Comparison of ENCODE assay signal across 20 mouse cellular contexts in genomic region chr11:95555279-95555678, GRCm38 (mm10). TPM values are rescaled to one million over a fixed set of nuclear protein-coding genes. Genes with fewer than 3 reads are reported as not detected.
A peak's percentile ranks its signal among the peaks of the same experiment; 100 is the strongest.
DNase-seq lines count a peak whose midpoint lies in the region; ATAC-seq and TF ChIP-seq lines count a peak whose summit lies in the region.
"Had no signal": no experiment of that assay in that cellular context is flagged by ENCODE, and none has a peak within 500 bp of the region (broad histone marks: within the 10 kb centered on the region; RNA-seq: fewer than 3 reads in every experiment).

No protein-coding gene starts in this region.

- WGBS in hindbrain, embryonic 10.5 days = 54% methylated on average over 8 of the region's 8 CpGs
- WGBS in hindbrain, embryonic 16.5 days = 60% methylated on average over 8 of the region's 8 CpGs
- WGBS in embryonic facial prominence, embryonic 14.5 days = 23% methylated on average over 8 of the region's 8 CpGs
- 8% methylated on average over 8 of the region's 8 CpGs for WGBS in limb, embryonic 13.5 days
- WGBS in heart, embryonic 10.5 days = 50% methylated on average over 8 of the region's 8 CpGs

- no peak overlapping the region for H3K4me3 ChIP-seq in hindbrain, embryonic 10.5 days
- H3K4me3 ChIP-seq in hindbrain, embryonic 16.5 days (ENCODE audit: low read length) = no peak overlapping the region
- H3K4me3 ChIP-seq in ES-E14 (ENCODE audit: insufficient read depth in 1 of 2, low read depth in 1 of 2, low read length in 2 of 2, poor library complexity in 1 of 2, severe bottlenecking in 1 of 2) = no peak overlapping the region
- no peak overlapping the region for H3K4me3 ChIP-seq in embryonic facial prominence, embryonic 14.5 days (ENCODE audit: low read depth, low read length)
- H3K4me3 ChIP-seq in limb, embryonic 13.5 days = no peak overlapping the region
- H3K4me3 ChIP-seq in heart, embryonic 10.5 days = no peak overlapping the region
- H3K4me3 ChIP-seq in left cerebral cortex, adult 2 months = no peak overlapping the region
- H3K4me3 ChIP-seq: gastrocnemius, adult 2 months; heart, embryonic 13.5 days; hindbrain, embryonic 12.5 days had no signal

- no peak overlapping the region for H3K4me2 ChIP-seq in hindbrain, embryonic 16.5 days (ENCODE audit: low read length)
- no peak overlapping the region for H3K4me2 ChIP-seq in embryonic facial prominence, embryonic 14.5 days (ENCODE audit: low read depth, low read length)
- H3K4me2 ChIP-seq in limb, embryonic 13.5 days (replicated peaks) = peak overlapping the region; percentile 30
- H3K4me2 ChIP-seq: heart, embryonic 13.5 days; hindbrain, embryonic 12.5 days had no signal

- no peaks in the 10 kb centered on the region for H3K36me3 ChIP-seq in hindbrain, embryonic 10.5 days
- no peaks in the 10 kb centered on the region for H3K36me3 ChIP-seq in hindbrain, embryonic 16.5 days (ENCODE audit: control insufficient read depth, insufficient read depth, low read length)
- no peaks in the 10 kb centered on the region for H3K36me3 ChIP-seq in ES-E14 (ENCODE audit: control insufficient read depth, insufficient read depth, low read length, poor library complexity, severe bottlenecking)
- no peaks in the 10 kb centered on the region for H3K36me3 ChIP-seq in embryonic facial prominence, embryonic 14.5 days (ENCODE audit: control insufficient read depth, insufficient read depth, low read length)
- no peaks in the 10 kb centered on the region for H3K36me3 ChIP-seq in limb, embryonic 13.5 days
- H3K36me3 ChIP-seq in heart, embryonic 10.5 days = no peaks in the 10 kb centered on the region
- H3K36me3 ChIP-seq: heart, embryonic 13.5 days; hindbrain, embryonic 12.5 days had no signal

- H3K27me3 ChIP-seq in hindbrain, embryonic 10.5 days (ENCODE audit: insufficient read depth, poor library complexity, severe bottlenecking) = no peaks in the 10 kb centered on the region; the same call in 1 of the 2 replicates
- no peaks in the 10 kb centered on the region for H3K27me3 ChIP-seq in hindbrain, embryonic 16.5 days (replicated peaks; ENCODE audit: control insufficient read depth, insufficient read depth, low read length)
- no peaks in the 10 kb centered on the region for H3K27me3 ChIP-seq in embryonic facial prominence, embryonic 14.5 days (replicated peaks; ENCODE audit: control insufficient read depth, insufficient read depth, low read length)
- H3K27me3 ChIP-seq in limb, embryonic 13.5 days = 0 out of 2 replicates have a peak, but pooled peaks cover 3% of the 10 kb centered on the region
- H3K27me3 ChIP-seq in heart, embryonic 10.5 days (ENCODE audit: insufficient read depth, poor library complexity, severe bottlenecking) = peaks cover 32% of the 10 kb centered on the region

- in situ Hi-C loops in ES-E14 (cut with MboI; ENCODE audit: low sequenced_read_pairs in 2 of 2, unreplicated experiment in 2 of 2) = no loop called here

- TF ChIP-seq CTCF in left cerebral cortex, adult 2 months (IDR thresholded peaks at IDR 0.05) = no peak

- no peak overlapping the region for H3K9ac ChIP-seq in hindbrain, embryonic 16.5 days (ENCODE audit: low read depth, low read length)
- no peak overlapping the region for H3K9ac ChIP-seq in ES-E14 (ENCODE audit: insufficient read depth, low read depth, low read length, poor library complexity, severe bottlenecking)
- no peak overlapping the region for H3K9ac ChIP-seq in embryonic facial prominence, embryonic 14.5 days (ENCODE audit: low read depth, low read length)
- H3K9ac ChIP-seq in limb, embryonic 13.5 days = no peak overlapping the region
- H3K9ac ChIP-seq: heart, embryonic 13.5 days; hindbrain, embryonic 12.5 days had no signal

- peak overlapping the region; percentile 53; the same call in 1 of the 2 replicates for H3K27ac ChIP-seq in hindbrain, embryonic 10.5 days
- no peak overlapping the region for H3K27ac ChIP-seq in hindbrain, embryonic 16.5 days (ENCODE audit: low read depth, low read length)
- no peak overlapping the region for H3K27ac ChIP-seq in ES-E14 (ENCODE audit: insufficient read depth, low read depth, low read length, poor library complexity, severe bottlenecking)
- peak overlapping the region; percentile 33; the same call in 1 of the 2 replicates for H3K27ac ChIP-seq in embryonic facial prominence, embryonic 14.5 days (replicated peaks; ENCODE audit: low read depth, low read length)
- peak overlapping the region; percentile 73 for H3K27ac ChIP-seq in limb, embryonic 13.5 days
- no peak overlapping the region for H3K27ac ChIP-seq in heart, embryonic 10.5 days
- no peak overlapping the region for H3K27ac ChIP-seq in left cerebral cortex, adult 2 months
- H3K27ac ChIP-seq: gastrocnemius, adult 2 months; heart, embryonic 13.5 days; hindbrain, embryonic 12.5 days had no signal

- no peaks in the 10 kb centered on the region for H3K9me3 ChIP-seq in hindbrain, embryonic 10.5 days
- H3K9me3 ChIP-seq in hindbrain, embryonic 16.5 days (ENCODE audit: control insufficient read depth, low read length) = peaks cover 2% of the 10 kb centered on the region; the same call in 1 of the 2 replicates
- H3K9me3 ChIP-seq in ES-E14 (ENCODE audit: control insufficient read depth, insufficient read depth, low read depth, low read length) = no peaks in the 10 kb centered on the region
- H3K9me3 ChIP-seq in embryonic facial prominence, embryonic 14.5 days (ENCODE audit: control insufficient read depth, low read length) = no peaks in the 10 kb centered on the region
- no peaks in the 10 kb centered on the region; the same call in 1 of the 2 replicates for H3K9me3 ChIP-seq in limb, embryonic 13.5 days
- no peaks in the 10 kb centered on the region for H3K9me3 ChIP-seq in heart, embryonic 10.5 days
- H3K9me3 ChIP-seq: heart, embryonic 13.5 days; hindbrain, embryonic 12.5 days had no signal

- ATAC-seq in hindbrain, embryonic 16.5 days = no peak
- ATAC-seq in embryonic facial prominence, embryonic 14.5 days (ENCODE audit: low read depth) = no peak
- ATAC-seq in limb, embryonic 13.5 days (ENCODE audit: low FRiP score, low read depth) = 0 out of 2 replicates have a peak, but pooled peaks have one; percentile 25
- ATAC-seq: forebrain, embryonic 14.5 days; intestine, embryonic 16.5 days had no signal

- peaks cover 10% of the 10 kb centered on the region; the same call in 1 of the 2 replicates for H3K4me1 ChIP-seq in hindbrain, embryonic 10.5 days (replicated peaks)
- H3K4me1 ChIP-seq in hindbrain, embryonic 16.5 days (ENCODE audit: control insufficient read depth, insufficient read depth, low read depth, low read length) = no peaks in the 10 kb centered on the region
- H3K4me1 ChIP-seq in ES-E14 (ENCODE audit: control insufficient read depth in 2 of 2, insufficient read depth in 2 of 2, low read length in 2 of 2, poor library complexity in 1 of 2) = peaks cover 4 to 19% of the 10 kb centered on the region in 2 experiments; a peak in 3 of 4 replicates
- H3K4me1 ChIP-seq in embryonic facial prominence, embryonic 14.5 days (ENCODE audit: control insufficient read depth, insufficient read depth, low read length) = peaks cover 21% of the 10 kb centered on the region
- peaks cover 42% of the 10 kb centered on the region for H3K4me1 ChIP-seq in limb, embryonic 13.5 days
- H3K4me1 ChIP-seq in heart, embryonic 10.5 days = peaks cover 16% of the 10 kb centered on the region

- DNase-seq in hindbrain, embryonic 10.5 days (ENCODE audit: low spot score) = no peak
- DNase-seq in ES-E14 (ENCODE audit: low read depth, low spot score) = no peak
- no peak for DNase-seq in embryonic facial prominence, embryonic 14.5 days (ENCODE audit: low spot score)
- DNase-seq in heart, embryonic 10.5 days (ENCODE audit: low spot score) = no peak
- DNase-seq in left cerebral cortex, adult 2 months (ENCODE audit: extremely low spot score in 1 of 2, low spot score in 2 of 2) = no peak
- no peak for DNase-seq in yolk sac, embryonic 10.5 days (ENCODE audit: low spot score)
- DNase-seq: adrenal gland, adult 8-10 months; adrenal gland, postnatal 36 days; cerebellum, adult 8-10 months; cerebellum, postnatal 14 days; gastrocnemius, adult 2 months; gastrocnemius, postnatal 25 days; heart, postnatal 36 days had no signal

- intact Hi-C loops in left cerebral cortex, adult 2 months (cut with DNase I) = no loop called here

TF ChIP-seq in ES-E14, 5 proteins besides CTCF, POLR2A, EP300 and RAD21:
- TF ChIP-seq MAFK (IDR thresholded peaks at IDR 0.05; ENCODE audit: insufficient read depth, low read depth, low read length) (no peak), CHD2 (IDR thresholded peaks at IDR 0.05; ENCODE audit: low read depth, low read length) (no peak), HCFC1 (IDR thresholded peaks at IDR 0.05; ENCODE audit: borderline replicate concordance, insufficient read depth, low read length) (no peak), ZNF384 (IDR thresholded peaks at IDR 0.05; ENCODE audit: low read depth, low read length) (0 out of 2 replicates have a peak, but pooled peaks have one; percentile 7), ZC3H11A (IDR thresholded peaks at IDR 0.05; ENCODE audit: borderline replicate concordance, low read depth, low read length) (no peak)

RNA-seq across cellular contexts. Expression of gene Ngfr, which starts 32.3 kb away (rescaled TPM):
- polyA plus RNA-seq in hindbrain, embryonic 10.5 days (2016; fragmentation: Nextera tagmentation; extraction: Ambion mirVana) = 28.7 and 51.6 TPM in 2 replicates
- 41.7 and 59.8 TPM in 2 replicates for polyA plus RNA-seq in hindbrain, embryonic 16.5 days (2015; fragmentation: Nextera tagmentation; extraction: Ambion mirVana)
- 19.9 and 26.1 TPM in 2 replicates for total RNA-seq in ES-E14 (2012; rRNA removed)
- 47.5 and 58.7 TPM in 2 replicates for polyA plus RNA-seq in embryonic facial prominence, embryonic 14.5 days (2014; fragmentation: Nextera tagmentation; extraction: Ambion mirVana)
- 29.4 and 34.5 TPM in 2 replicates for polyA plus RNA-seq in limb, embryonic 13.5 days (2015; fragmentation: Nextera tagmentation; extraction: Ambion mirVana)
- polyA plus RNA-seq in heart, embryonic 10.5 days (2016; fragmentation: Nextera tagmentation; extraction: Ambion mirVana) = 4.5 and 9.9 TPM in 2 replicates
- total RNA-seq in left cerebral cortex, adult 2 months (2021) = 1 to 10 TPM in 1 of 2 experiments, under 1 TPM in 1; 0.93 to 1.3 TPM
- total RNA-seq: granulocyte monocyte progenitor cell, adult 5-6 weeks had no signal

RNA-seq across cellular contexts. Expression of gene Nxph3, which starts 40.9 kb away (rescaled TPM):
- 0.46 and 0.75 TPM in 2 replicates for polyA plus RNA-seq in hindbrain, embryonic 10.5 days (2016; fragmentation: Nextera tagmentation; extraction: Ambion mirVana)
- 2.8 and 3.0 TPM in 2 replicates for polyA plus RNA-seq in hindbrain, embryonic 16.5 days (2015; fragmentation: Nextera tagmentation; extraction: Ambion mirVana)
- 2.4 and 5.5 TPM in 2 replicates for total RNA-seq in ES-E14 (2012; rRNA removed)
- polyA plus RNA-seq in embryonic facial prominence, embryonic 14.5 days (2014; fragmentation: Nextera tagmentation; extraction: Ambion mirVana) = 0.72 and 1.1 TPM in 2 replicates
- polyA plus RNA-seq in limb, embryonic 13.5 days (2015; fragmentation: Nextera tagmentation; extraction: Ambion mirVana) = 0.98 and 1.1 TPM in 2 replicates
- polyA plus RNA-seq in heart, embryonic 10.5 days (2016; fragmentation: Nextera tagmentation; extraction: Ambion mirVana) = 0.21 and 0.77 TPM in 2 replicates
- total RNA-seq in left cerebral cortex, adult 2 months (2021) = 10 to 100 TPM; 19.8 to 26.5 TPM
- total RNA-seq: granulocyte monocyte progenitor cell, adult 5-6 weeks had no signal

Comparison
In these comparisons a context has a peak if more than half of its experiments do, and no peak if none do; other contexts are left out.
1. H3K27ac ChIP-seq: peak in hindbrain, embryonic 10.5 days (single experiment), embryonic facial prominence, embryonic 14.5 days (single experiment) and limb, embryonic 13.5 days (single experiment); none in hindbrain, embryonic 16.5 days (single experiment), ES-E14 (single experiment), heart, embryonic 10.5 days (single experiment) and left cerebral cortex, adult 2 months (single experiment).